Mouse (Mus musculus) forebrain, embryonic 15.5 days (tissue): ENCODE data around the gene Micall1. TPM values are rescaled to one million over a fixed set of nuclear protein-coding genes. Genes with fewer than 3 reads are reported as not detected.
A peak's percentile ranks its signal among the peaks of the same experiment; 100 is the strongest.

Source experiments
- ATAC-seq: fragments of 200-750 bp; cut with Nextera tagmentation; replicated peaks from 2 replicates; pipeline ENCODE4 v1.8.0; 2017; ENCODE audit warnings: mild to moderate bottlenecking, moderate TSS enrichment, moderate library complexity
- H3K27ac ChIP-seq: fragments of 300-500 bp; sonication (generic); replicated peaks from 2 replicates; pipeline ENCODE4 v1.5.1; 2015; ENCODE audit warnings: mild to moderate bottlenecking, inconsistent platforms
- H3K27me3 ChIP-seq: fragments of 300-500 bp; sonication (generic); 2 replicates; pipeline ENCODE4 v1.6.1; 2015; ENCODE audit warnings: inconsistent platforms
- H3K36me3 ChIP-seq: fragments of 300-500 bp; sonication (generic); 2 replicates; pipeline ENCODE4 v1.6.1; 2015; ENCODE audit warnings: mild to moderate bottlenecking, inconsistent platforms
- H3K4me1 ChIP-seq: fragments of 300-500 bp; sonication (generic); 2 replicates; pipeline ENCODE4 v1.6.1; 2015; ENCODE audit warnings: inconsistent platforms
- H3K4me2 ChIP-seq: fragments of 300-500 bp; sonication (generic); replicated peaks from 2 replicates; pipeline ENCODE4 v1.6.1; 2015; ENCODE audit warnings: mild to moderate bottlenecking, inconsistent platforms
- H3K4me3 ChIP-seq: fragments of 300-500 bp; sonication (generic); 2 replicates; pipeline ENCODE4 v1.5.1; 2015; ENCODE audit warnings: mild to moderate bottlenecking, inconsistent platforms
- H3K9ac ChIP-seq: fragments of 300-500 bp; sonication (generic); replicated peaks from 2 replicates; pipeline ENCODE4 v1.6.1; 2015; ENCODE audit warnings: mild to moderate bottlenecking, inconsistent platforms
- H3K9me3 ChIP-seq: fragments of 300-500 bp; sonication (generic); 2 replicates; pipeline ENCODE4 v1.6.1; 2016; ENCODE audit warnings: inconsistent platforms
- WGBS: fragments of 180-500 bp; shearing (Covaris S2); methylation state at CpG from one replicate; pipeline ENCODE4 v1.1.7; 2015; ENCODE audit warnings: mixed read lengths; 5-methylcytosine and 5-hydroxymethylcytosine counted together
- polyA plus RNA-seq: library from polyadenylated mRNA; unstranded; fragments of >200 nt; fragmentation: Nextera tagmentation; extraction: Ambion mirVana; gene quantifications from 2 replicates; pipeline ENCODE4 v1.2.1, GENCODE M21; 2015

Micall1 gene
- polyA plus RNA-seq, 1 experiment from 2014 or later: 8.0 TPM

DNA sequence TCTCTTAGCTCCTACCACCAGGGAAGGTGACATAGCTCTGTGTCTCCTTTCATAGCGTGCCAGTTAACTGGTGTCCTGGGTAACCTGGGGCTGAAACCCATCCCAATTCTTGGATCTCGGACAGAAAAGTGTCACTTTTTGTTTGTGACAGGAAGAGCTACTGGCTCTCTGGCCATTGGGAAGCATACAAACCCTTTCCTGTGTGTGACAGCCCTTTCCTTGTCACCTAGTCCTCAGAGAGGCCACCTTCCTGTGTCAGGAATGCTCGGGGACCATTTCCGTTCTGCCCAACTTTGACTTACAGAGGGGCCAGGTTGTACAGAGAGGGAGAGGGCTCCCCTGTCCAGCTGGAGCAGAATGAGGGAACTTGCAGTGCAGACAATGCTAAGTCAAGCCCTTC, 9.2 kb upstream of the Micall1 start:
- Histone ChIP-seq H3K27ac (no peak overlapping the region), H3K4me3 (no peak overlapping the region), H3K4me2 (no peak overlapping the region), H3K9me3 (no peaks in the 10 kb centered on the region), H3K27me3 (no peaks in the 10 kb centered on the region), H3K9ac (no peak overlapping the region), H3K4me1 (no peaks in the 10 kb centered on the region), H3K36me3 (peaks cover 14% of the 10 kb centered on the region)
- WGBS: 63% methylated on average over 4 of the region's 4 CpGs
- no peak for ATAC-seq

DNA sequence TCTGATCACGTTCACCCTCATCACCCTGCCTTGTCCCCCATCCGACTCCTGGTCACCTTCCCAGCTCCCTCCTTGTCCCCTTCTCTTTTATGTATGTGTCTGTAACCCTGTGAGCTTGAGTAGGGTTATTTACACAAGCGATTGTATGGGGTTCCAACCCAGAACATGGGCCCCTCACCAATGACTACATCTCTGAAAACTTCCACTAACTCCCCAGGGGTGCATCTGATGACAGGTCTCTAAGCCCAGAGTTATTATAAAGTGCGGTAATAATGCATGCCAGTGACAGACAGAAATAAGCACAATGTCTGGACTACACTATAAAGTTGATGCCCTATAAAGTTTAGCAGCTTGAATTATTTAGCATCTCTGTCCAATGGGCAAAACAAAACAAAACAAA, 8.3 kb upstream of the Micall1 start:
- Histone ChIP-seq H3K4me3 (no peak overlapping the region), H3K9ac (no peak overlapping the region), H3K4me2 (no peak overlapping the region), H3K36me3 (peaks cover 8% of the 10 kb centered on the region; the same call in 1 of the 2 replicates), H3K4me1 (no peaks in the 10 kb centered on the region), H3K9me3 (no peaks in the 10 kb centered on the region), H3K27me3 (no peaks in the 10 kb centered on the region), H3K27ac (no peak overlapping the region)
- ATAC-seq: no peak
- WGBS: 83% methylated on average over 4 of the region's 4 CpGs

DNA sequence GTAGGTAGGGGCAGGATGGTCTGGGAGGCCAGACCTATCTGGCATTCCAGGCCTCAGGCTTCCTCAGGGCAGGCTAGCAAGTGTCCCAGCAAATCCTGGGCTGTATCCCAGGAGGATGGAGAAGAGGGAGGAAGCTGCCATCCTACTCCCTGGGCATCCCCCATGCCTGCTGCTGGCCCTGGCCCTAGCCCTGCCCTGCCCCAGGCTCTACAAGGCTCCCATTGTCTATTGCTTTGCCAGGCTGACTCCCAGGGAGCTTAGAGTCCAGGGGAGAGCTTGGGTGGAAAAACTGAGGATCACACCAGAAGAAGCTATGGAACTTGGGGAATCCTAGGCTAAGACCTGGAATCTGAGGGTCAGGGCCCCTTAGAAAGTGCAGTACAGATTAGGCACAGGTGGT, 7.2 kb upstream of the Micall1 start:
- Histone ChIP-seq H3K4me1 (no peaks in the 10 kb centered on the region), H3K27me3 (no peaks in the 10 kb centered on the region), H3K9ac (no peak overlapping the region), H3K4me2 (no peak overlapping the region), H3K36me3 (no peaks in the 10 kb centered on the region), H3K27ac (no peak overlapping the region), H3K9me3 (no peaks in the 10 kb centered on the region), H3K4me3 (no peak overlapping the region)
- no peak for ATAC-seq

DNA sequence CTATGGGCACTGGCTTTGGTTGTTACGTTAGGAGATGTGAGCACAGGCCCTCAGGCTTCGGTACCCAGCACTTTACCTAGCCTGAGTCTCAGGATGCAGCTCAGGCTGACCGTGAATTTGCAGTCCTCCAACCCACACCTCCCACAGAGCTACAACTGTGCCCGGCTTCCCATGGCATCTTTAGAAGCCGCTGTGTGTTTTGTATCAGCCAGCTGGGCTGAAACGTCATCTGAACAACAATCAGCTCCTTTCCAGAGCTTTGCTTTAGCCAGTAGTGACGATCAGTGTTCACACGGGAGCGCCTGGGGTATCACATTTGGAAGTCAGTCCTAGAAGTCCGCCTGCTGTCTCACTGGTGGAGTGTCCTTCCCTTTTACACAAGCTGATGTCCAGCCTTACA, 5.4 kb upstream of the Micall1 start:
- no peak for ATAC-seq
- no peak overlapping the region for H3K4me2 ChIP-seq
- H3K4me1 ChIP-seq: peaks cover 4% of the 10 kb centered on the region
- no peaks in the 10 kb centered on the region for H3K36me3 ChIP-seq
- H3K27ac ChIP-seq: no peak overlapping the region
- no peaks in the 10 kb centered on the region for H3K9me3 ChIP-seq
- no peak overlapping the region for H3K4me3 ChIP-seq
- WGBS: 66% methylated on average over 10 of the region's 10 CpGs
- H3K9ac ChIP-seq: no peak overlapping the region
- no peaks in the 10 kb centered on the region for H3K27me3 ChIP-seq

DNA sequence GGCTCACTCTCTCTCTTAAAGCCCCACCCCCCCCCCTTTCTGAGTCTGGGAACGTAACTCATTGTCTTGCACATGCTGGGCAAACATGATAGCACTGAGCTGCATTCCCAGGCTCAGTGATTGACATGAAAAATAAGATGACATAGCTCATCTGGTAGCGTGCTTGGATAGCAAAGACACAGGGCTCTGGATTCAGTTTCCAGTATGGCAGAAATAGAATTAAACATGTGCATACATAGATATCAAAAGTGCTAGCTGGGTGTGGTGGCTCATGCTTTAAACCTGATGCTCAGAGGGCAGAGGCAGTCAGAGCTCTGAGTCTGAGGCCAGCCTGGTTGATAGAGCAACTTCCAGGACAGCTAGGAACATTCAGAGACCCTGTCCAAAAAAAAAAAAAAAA, 2.9 kb upstream of the Micall1 start:
- Histone ChIP-seq H3K27me3 (no peaks in the 10 kb centered on the region), H3K9me3 (no peaks in the 10 kb centered on the region), H3K4me2 (no peak overlapping the region), H3K27ac (no peak overlapping the region), H3K36me3 (no peaks in the 10 kb centered on the region), H3K4me3 (no peak overlapping the region), H3K4me1 (peaks cover 23% of the 10 kb centered on the region), H3K9ac (no peak overlapping the region)
- 49% methylated on average over 2 of the region's 2 CpGs for WGBS
- no peak for ATAC-seq

DNA sequence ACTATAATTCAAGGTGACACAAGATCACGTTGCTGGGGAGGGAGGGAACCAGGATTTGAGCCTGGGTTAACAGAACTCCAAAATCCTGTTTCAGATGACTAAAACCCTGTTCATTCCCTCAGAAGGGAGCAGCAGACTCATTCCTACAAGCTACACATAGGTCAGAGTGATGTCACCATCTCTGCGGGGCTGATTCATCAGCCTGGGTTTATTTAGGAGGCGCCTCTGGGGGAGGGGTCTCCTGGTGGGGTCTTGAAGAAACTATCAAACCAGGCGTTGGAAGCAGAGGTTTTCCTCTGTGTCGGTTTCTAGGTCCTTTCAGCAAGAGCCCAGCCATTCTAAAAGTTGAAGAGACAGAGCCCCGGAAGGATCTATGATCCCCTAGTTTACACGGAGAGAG, 732 bp upstream of the Micall1 start:
- Histone ChIP-seq H3K4me2 (peak overlapping the region; percentile 98), H3K36me3 (no peaks in the 10 kb centered on the region), H3K9me3 (no peaks in the 10 kb centered on the region), H3K27ac (no peak overlapping the region), H3K9ac (no peak overlapping the region), H3K4me3 (peak overlapping the region; percentile 97), H3K4me1 (peaks cover 34% of the 10 kb centered on the region), H3K27me3 (no peaks in the 10 kb centered on the region)
- ATAC-seq: no peak
- WGBS: 28% methylated on average over 7 of the region's 7 CpGs

DNA sequence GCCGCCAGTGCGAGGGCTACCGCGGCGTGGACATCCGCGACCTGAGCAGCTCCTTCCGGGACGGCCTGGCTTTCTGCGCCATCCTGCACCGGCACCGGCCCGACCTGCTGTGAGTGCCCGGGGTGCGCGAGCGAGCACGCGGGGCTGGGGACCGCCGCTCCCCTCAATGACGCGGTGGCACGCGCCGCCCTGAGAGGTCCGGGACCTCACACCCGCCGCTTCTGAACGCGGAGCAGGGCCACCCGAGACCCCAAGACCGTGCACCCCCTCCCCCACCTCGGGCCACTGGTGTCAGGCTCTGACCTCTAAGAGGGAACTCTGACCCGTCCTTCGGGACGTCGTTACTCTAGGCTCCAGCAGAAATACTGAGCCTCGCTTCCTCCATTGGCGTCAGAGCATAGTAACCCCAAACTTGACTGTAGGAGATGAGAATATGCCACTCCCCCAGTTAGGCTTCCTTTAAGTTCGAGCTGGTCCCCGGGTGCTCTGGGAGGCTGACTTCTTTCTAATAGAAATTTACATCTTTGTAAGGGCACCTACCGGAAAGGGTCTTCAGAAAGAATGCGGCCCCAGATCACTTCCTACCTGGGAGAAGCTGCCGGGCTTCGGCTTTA, 730 bp downstream of the Micall1 start:
- ATAC-seq: peak; percentile 50
- Histone ChIP-seq H3K4me2 (peak overlapping the region; percentile 98), H3K27me3 (no peaks in the 10 kb centered on the region), H3K4me3 (peak overlapping the region; percentile 97), H3K36me3 (no peaks in the 10 kb centered on the region), H3K4me1 (peaks cover 34% of the 10 kb centered on the region), H3K9ac (peak overlapping the region; percentile 94), H3K9me3 (no peaks in the 10 kb centered on the region), H3K27ac (peak overlapping the region; percentile 43; the same call in 1 of the 2 replicates)
- WGBS: under 1% methylated on average over 45 of the region's 46 CpGs

DNA sequence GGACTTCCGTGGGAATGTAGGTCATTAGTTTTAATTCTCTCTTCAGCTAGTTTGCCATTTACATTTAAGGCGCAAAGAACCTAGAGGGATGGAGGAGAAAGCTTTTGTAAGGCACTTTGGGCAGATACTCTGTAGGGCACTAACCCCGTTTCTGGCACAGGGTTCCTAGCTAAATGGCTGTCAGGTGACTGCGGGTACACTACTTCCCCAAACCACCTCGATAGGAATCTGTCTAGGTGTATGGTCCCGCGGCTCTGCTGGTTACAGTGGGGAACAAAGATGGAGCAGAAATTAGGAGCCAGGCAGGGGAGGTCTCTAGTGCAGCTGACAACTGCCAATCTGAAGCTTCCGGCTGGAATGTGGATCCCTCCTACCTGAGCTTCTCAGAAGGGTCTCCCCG, 1.3 kb downstream of the Micall1 start:
- no peak for ATAC-seq
- Histone ChIP-seq H3K9ac (peak overlapping the region; percentile 94), H3K9me3 (no peaks in the 10 kb centered on the region), H3K36me3 (peaks cover 2% of the 10 kb centered on the region; the same call in 1 of the 2 replicates), H3K4me3 (peak overlapping the region; percentile 97), H3K4me2 (peak overlapping the region; percentile 98), H3K27me3 (no peaks in the 10 kb centered on the region), H3K27ac (no peak overlapping the region), H3K4me1 (peaks cover 34% of the 10 kb centered on the region)
- 15% methylated on average over 9 of the region's 9 CpGs for WGBS

DNA sequence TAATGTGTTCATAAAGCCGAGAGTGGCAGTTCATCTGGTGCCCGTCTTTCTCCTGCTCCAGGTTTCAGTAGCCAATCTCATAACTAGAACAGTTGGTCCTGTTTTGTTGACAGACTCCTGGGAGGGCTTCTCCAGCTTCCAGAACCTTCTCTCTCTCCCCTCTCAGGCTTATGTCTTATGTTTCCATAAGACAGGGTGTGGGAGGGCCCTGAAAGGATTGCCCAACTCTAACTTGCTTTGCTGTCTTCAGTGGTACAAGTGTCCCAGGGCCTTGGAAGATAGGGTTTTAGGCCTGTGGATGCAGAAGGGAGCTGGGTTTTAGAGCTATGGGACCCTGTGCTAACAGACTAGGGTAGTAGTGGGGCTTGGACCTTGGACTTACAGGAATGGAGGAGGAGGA, 1.8 kb downstream of the Micall1 start:
- no peak overlapping the region for H3K27ac ChIP-seq
- no peaks in the 10 kb centered on the region for H3K9me3 ChIP-seq
- WGBS: 65% methylated on average over 2 of the region's 2 CpGs
- peak overlapping the region; percentile 94 for H3K9ac ChIP-seq
- peak overlapping the region; percentile 97 for H3K4me3 ChIP-seq
- H3K4me1 ChIP-seq: peaks cover 34% of the 10 kb centered on the region
- peak overlapping the region; percentile 98 for H3K4me2 ChIP-seq
- no peak for ATAC-seq
- H3K27me3 ChIP-seq: no peaks in the 10 kb centered on the region
- peaks cover 6% of the 10 kb centered on the region for H3K36me3 ChIP-seq

DNA sequence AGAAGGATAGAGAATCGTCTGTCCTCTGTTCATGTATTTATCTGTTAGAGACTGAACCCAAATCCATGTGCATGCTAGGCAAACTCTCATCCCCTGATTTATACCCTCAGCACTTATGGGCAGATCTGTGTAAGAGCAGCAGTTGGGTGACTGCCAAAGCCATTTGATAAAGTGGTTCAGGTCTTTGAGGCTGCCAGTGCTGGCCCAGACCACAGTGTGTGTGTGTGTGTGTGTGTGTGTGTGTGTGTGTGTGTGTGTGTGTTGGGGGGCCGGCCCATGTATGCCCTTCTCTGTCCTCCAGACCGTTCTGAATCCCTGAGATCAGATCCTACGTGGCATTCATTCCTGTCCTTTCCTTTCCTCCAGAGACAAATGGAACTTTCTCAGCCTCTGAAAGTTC, 3.1 kb downstream of the Micall1 start:
- H3K27ac ChIP-seq: no peak overlapping the region
- H3K4me2 ChIP-seq: no peak overlapping the region
- no peaks in the 10 kb centered on the region for H3K9me3 ChIP-seq
- no peak overlapping the region for H3K4me3 ChIP-seq
- peaks cover 34% of the 10 kb centered on the region for H3K4me1 ChIP-seq
- H3K9ac ChIP-seq: no peak overlapping the region
- WGBS: 68% methylated on average over 4 of the region's 4 CpGs
- no peak for ATAC-seq
- H3K27me3 ChIP-seq: no peaks in the 10 kb centered on the region
- peaks cover 10% of the 10 kb centered on the region for H3K36me3 ChIP-seq

DNA sequence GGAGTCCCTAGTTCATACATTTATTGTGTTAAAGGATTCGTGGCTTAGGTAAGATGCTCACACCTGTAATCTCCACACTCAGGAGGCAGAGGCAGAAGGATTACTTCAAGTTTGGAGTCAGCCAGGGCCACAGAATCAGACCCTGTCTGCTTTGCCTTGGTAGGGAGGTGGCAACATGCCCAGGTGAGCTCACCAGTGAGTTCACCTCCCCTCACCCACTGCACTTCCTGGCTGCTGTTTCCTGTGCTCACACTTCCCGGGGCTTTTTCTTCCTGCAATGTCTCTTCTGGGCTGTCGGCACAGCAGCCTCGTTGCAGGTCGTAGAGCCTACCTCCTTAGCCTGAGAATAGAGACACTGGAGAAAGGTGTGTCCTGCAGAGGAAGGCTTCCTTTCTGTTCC, 6.6 kb downstream of the Micall1 start:
- Histone ChIP-seq H3K4me1 (peaks cover 16% of the 10 kb centered on the region), H3K9ac (no peak overlapping the region), H3K4me3 (no peak overlapping the region), H3K36me3 (peaks cover 14% of the 10 kb centered on the region), H3K9me3 (no peaks in the 10 kb centered on the region), H3K27ac (no peak overlapping the region), H3K4me2 (no peak overlapping the region), H3K27me3 (no peaks in the 10 kb centered on the region)
- 67% methylated on average over 5 of the region's 5 CpGs for WGBS
- ATAC-seq: no peak

DNA sequence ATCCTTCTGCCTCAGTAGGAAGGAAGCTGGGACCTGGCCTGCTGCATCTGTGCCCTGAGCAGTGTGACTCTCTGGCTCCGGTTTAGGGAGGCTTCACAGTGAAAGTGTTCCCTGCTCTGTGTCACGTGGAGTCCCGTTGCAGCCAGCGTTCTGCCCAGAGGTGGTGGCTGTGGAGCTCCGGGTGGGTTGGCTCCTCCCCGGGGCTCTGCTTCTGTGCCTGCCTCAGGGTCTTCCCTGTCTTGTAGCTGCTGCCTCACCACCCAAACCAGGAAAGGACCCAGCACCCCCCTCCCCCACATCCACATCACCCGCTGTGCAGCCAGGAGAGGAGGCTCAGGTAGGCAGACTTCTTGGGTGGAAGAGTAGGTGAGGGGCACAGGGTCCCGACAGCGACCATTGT, 10.8 kb downstream of the Micall1 start:
- no peak overlapping the region for H3K4me2 ChIP-seq
- WGBS: 83% methylated on average over 9 of the region's 9 CpGs
- peaks cover 26% of the 10 kb centered on the region for H3K36me3 ChIP-seq
- no peaks in the 10 kb centered on the region for H3K4me1 ChIP-seq
- no peak overlapping the region for H3K9ac ChIP-seq
- no peaks in the 10 kb centered on the region for H3K9me3 ChIP-seq
- no peaks in the 10 kb centered on the region for H3K27me3 ChIP-seq
- no peak for ATAC-seq
- H3K27ac ChIP-seq: no peak overlapping the region
- H3K4me3 ChIP-seq: no peak overlapping the region

DNA sequence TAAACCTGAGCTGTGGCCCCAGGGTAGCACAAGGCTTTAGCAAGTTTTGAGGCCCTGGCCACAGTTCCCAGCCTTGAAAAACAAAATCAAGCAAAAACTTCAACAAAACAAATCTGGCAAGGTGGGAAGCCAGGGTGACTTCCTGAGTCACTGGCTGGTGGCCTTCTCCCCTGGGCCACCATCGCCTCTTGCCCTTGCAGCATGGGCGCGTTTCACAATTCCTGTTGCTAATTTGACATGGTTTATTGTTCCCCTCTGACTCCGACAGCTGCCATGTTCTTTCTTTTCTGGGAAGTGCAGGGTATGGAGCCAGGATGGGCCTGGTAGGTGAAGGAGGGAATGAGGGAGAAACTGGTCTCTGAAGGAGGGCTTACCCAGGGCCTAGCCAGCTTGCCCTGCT, 13.4 kb downstream of the Micall1 start:
- H3K27me3 ChIP-seq: no peaks in the 10 kb centered on the region
- H3K4me2 ChIP-seq: no peak overlapping the region
- no peak overlapping the region for H3K27ac ChIP-seq
- H3K36me3 ChIP-seq: peaks cover 25% of the 10 kb centered on the region
- H3K4me1 ChIP-seq: no peaks in the 10 kb centered on the region
- no peak overlapping the region for H3K9ac ChIP-seq
- no peaks in the 10 kb centered on the region for H3K9me3 ChIP-seq
- H3K4me3 ChIP-seq: no peak overlapping the region
- ATAC-seq: no peak
- WGBS: 81% methylated on average over 4 of the region's 4 CpGs
